Mouse (Mus musculus): ENCODE measurements around the gene Sept12.

GRCm38 (mm10) chr16:4965392-4966129 is 32.1 kb downstream of the Sept12 start:
- TF ChIP-seq CTCF (IDR thresholded peaks at IDR 0.05; ENCODE audit: extremely low read depth, insufficient read depth, low read length) (no peak), POLR2A (IDR thresholded peaks at IDR 0.05; ENCODE audit: extremely low read depth, insufficient read depth, low read length) (no peak)

Data from cortical plate, adult 2 months (tissue).